Mouse (Mus musculus) heart, embryonic 10.5 days (tissue): ENCODE measurements around the gene Gm5128. TPM values are rescaled to one million over a fixed set of nuclear protein-coding genes. Genes with fewer than 3 reads are reported as not detected.
"Not testable (repeated sequence)": the region's sequence is repeated elsewhere in the genome, so short reads cannot be mapped to it uniquely, and the experiment has no call there.

Experiments used
- DNase-seq: peaks from one replicate; pipeline ENCODE4 v3.0.0-alpha.2; 2017; ENCODE audit warnings: low spot score
- H3K27ac ChIP-seq: fragments of 300-500 bp; sonication (generic); 2 replicates; pipeline ENCODE4 v1.5.1; 2016; ENCODE audit warnings: mild to moderate bottlenecking
- H3K27me3 ChIP-seq: fragments of 300-500 bp; sonication (generic); 2 replicates; pipeline ENCODE4 v1.6.1; 2016; ENCODE audit warnings: mild to moderate bottlenecking; ENCODE audit not compliant: poor library complexity, insufficient read depth, severe bottlenecking
- H3K36me3 ChIP-seq: fragments of 300-500 bp; sonication (generic); 2 replicates; pipeline ENCODE4 v1.6.1; 2016; ENCODE audit warnings: mild to moderate bottlenecking, moderate library complexity
- H3K4me1 ChIP-seq: fragments of 300-500 bp; sonication (generic); 2 replicates; pipeline ENCODE4 v1.6.1; 2016; ENCODE audit warnings: mild to moderate bottlenecking
- H3K4me3 ChIP-seq: fragments of 300-500 bp; sonication (generic); 2 replicates; pipeline ENCODE4 v1.5.1; 2016; ENCODE audit warnings: mild to moderate bottlenecking, moderate library complexity
- H3K9me3 ChIP-seq: fragments of 300-500 bp; sonication (generic); 2 replicates; pipeline ENCODE4 v1.6.1; 2016; ENCODE audit warnings: mild to moderate bottlenecking, moderate library complexity
- WGBS: fragments of 180-500 bp; shearing (Covaris S2); methylation state at CpG from one replicate; pipeline ENCODE4 v1.1.7; 2016; 5-methylcytosine and 5-hydroxymethylcytosine counted together
- polyA plus RNA-seq: library from polyadenylated mRNA; unstranded; fragments of >200 nt; fragmentation: Nextera tagmentation; extraction: Ambion mirVana; gene quantifications from 2 replicates; pipeline ENCODE4 v1.2.1, GENCODE M21; 2016

Gm5128 gene
- not detected in 2 replicates for polyA plus RNA-seq

- not testable (repeated sequence) for H3K9me3 ChIP-seq, H3K4me3 ChIP-seq, H3K27me3 ChIP-seq, H3K4me1 ChIP-seq, H3K27ac ChIP-seq, H3K36me3 ChIP-seq, DNase-seq
- no CpG with 5 or more reads among the region's 15 CpGs for WGBS
These were observed at the start of gene Gm5128 for GRCm38 (mm10) chrX:135372984-135373383. Gene Gm5128, plus strand, starts transcription at chrX:135373284.

- H3K9me3 ChIP-seq, H3K27me3 ChIP-seq, H3K4me1 ChIP-seq, H3K4me3 ChIP-seq, H3K36me3 ChIP-seq, H3K27ac ChIP-seq, DNase-seq: not testable (repeated sequence)
- 15% methylated on average over 3 of the region's 6 CpGs for WGBS
These were observed 12.4 kb upstream of the Gm5128 start for GRCm38 (mm10) chrX:135360685-135361084.

GRCm38 (mm10) chrX:135361943-135362342 is 11.1 kb upstream of the Gm5128 start:
- WGBS: no CpG with 5 or more reads among the region's 4 CpGs
- not testable (repeated sequence) for H3K27ac ChIP-seq, H3K36me3 ChIP-seq, H3K4me3 ChIP-seq, DNase-seq, H3K9me3 ChIP-seq, H3K4me1 ChIP-seq, H3K27me3 ChIP-seq

GRCm38 (mm10) chrX:135403578-135403977 is 30.5 kb downstream of the Gm5128 start:
- WGBS: no CpG with 5 or more reads among the region's 3 CpGs
- H3K9me3 ChIP-seq, H3K36me3 ChIP-seq, H3K4me1 ChIP-seq, H3K27ac ChIP-seq, H3K27me3 ChIP-seq, H3K4me3 ChIP-seq, DNase-seq: not testable (repeated sequence)

GRCm38 (mm10) chrX:135421203-135421602 is 48.1 kb downstream of the Gm5128 start:
- not testable (repeated sequence) for H3K27me3 ChIP-seq, H3K4me3 ChIP-seq, DNase-seq, H3K4me1 ChIP-seq, H3K36me3 ChIP-seq, H3K27ac ChIP-seq, H3K9me3 ChIP-seq
- WGBS: 41% methylated on average over 4 of the region's 7 CpGs

- not testable (repeated sequence) for H3K9me3 ChIP-seq, H3K27me3 ChIP-seq, H3K4me3 ChIP-seq, DNase-seq, H3K36me3 ChIP-seq, H3K27ac ChIP-seq, H3K4me1 ChIP-seq
These were observed 48.7 kb downstream of the Gm5128 start for GRCm38 (mm10) chrX:135421824-135422223.

- not testable (repeated sequence) for H3K27ac ChIP-seq, H3K27me3 ChIP-seq, H3K4me3 ChIP-seq, DNase-seq, H3K4me1 ChIP-seq, H3K36me3 ChIP-seq, H3K9me3 ChIP-seq
- WGBS: no CpG with 5 or more reads among the region's 4 CpGs
These were observed 49.4 kb downstream of the Gm5128 start for GRCm38 (mm10) chrX:135422473-135422872.

Other genes starting within 250 kb of the Gm5128 start
- not detected in 2 replicates for gene Gm15023, start 195.7 kb upstream of the Gm5128 start, polyA plus RNA-seq
- gene Tceal6, start 162.6 kb upstream of the Gm5128 start, polyA plus RNA-seq: 2.2 and 2.3 TPM in 2 replicates
- not detected in 2 replicates for gene Pramel3, start 71.0 kb upstream of the Gm5128 start, polyA plus RNA-seq
- gene Gm7903, start 60.6 kb downstream of the Gm5128 start, polyA plus RNA-seq: not detected in 2 replicates
- gene AV320801, start 121.3 kb downstream of the Gm5128 start, polyA plus RNA-seq: not detected in 2 replicates
- gene Nxf7, start 225.5 kb downstream of the Gm5128 start, polyA plus RNA-seq: 0.25 and 0.38 TPM in 2 replicates